Mouse (Mus musculus) thymus, adult 2 months (tissue): ENCODE measurements around the gene Stxbp1.

Source experiments
- CTCF ChIP-seq: fragments of 200-500 bp; IDR thresholded peaks from 2 replicates; pipeline ENCODE4 v1.5.1; 2012; ENCODE audit warnings: mild to moderate bottlenecking, control low read depth, low read length, moderate library complexity, borderline replicate concordance; ENCODE audit not compliant: control insufficient read depth, poor library complexity, insufficient read depth; ENCODE audit errors: extremely low read depth
- POLR2A ChIP-seq: fragments of 200-500 bp; IDR thresholded peaks from 2 replicates; pipeline ENCODE4 v1.6.1; 2012; ENCODE audit warnings: mild to moderate bottlenecking, low read length, control low read depth, moderate library complexity; ENCODE audit not compliant: control insufficient read depth, poor library complexity, insufficient read depth; ENCODE audit errors: extremely low read depth

- TF ChIP-seq CTCF (no peak), POLR2A (no peak)
These were observed 55.7 kb downstream of the Stxbp1 start for GRCm38 (mm10) chr2:32791297-32791696.
